Mouse (Mus musculus): ENCODE data around the gene Sec61a2. TPM values are rescaled to one million over a fixed set of nuclear protein-coding genes. Genes with fewer than 3 reads are reported as not detected.

The Sec61a2 gene
- polyA plus RNA-seq, 1 experiment from 2014 or later: 48.0 TPM

DNA sequence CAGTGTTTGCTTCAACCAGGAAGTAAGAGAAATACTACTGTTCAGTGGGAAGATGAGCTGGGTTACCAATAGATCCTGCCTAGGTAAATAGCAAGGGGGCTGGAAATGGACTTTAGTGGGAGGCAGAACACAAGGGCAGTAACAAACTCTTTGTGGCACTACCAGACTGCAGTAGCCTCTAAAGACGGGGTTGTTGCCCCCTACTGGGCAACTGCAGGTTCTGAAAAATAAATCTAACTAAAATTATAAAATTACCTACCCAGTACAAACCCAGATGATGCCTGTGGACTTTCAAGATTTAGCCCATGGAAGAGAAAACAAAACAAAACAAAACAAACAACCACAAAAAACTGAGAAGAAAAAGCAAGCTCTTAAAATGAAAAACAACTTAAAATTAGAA is 71.0 kb downstream of the Sec61a2 start:
- Histone ChIP-seq H3K4me2 (ENCODE audit: low read depth, low read length) (no peak overlapping the region), H3K27me3 (ENCODE audit: control insufficient read depth, insufficient read depth, low read length) (no peaks in the 10 kb centered on the region), H3K9me3 (replicated peaks; ENCODE audit: control insufficient read depth, low read length) (no peaks in the 10 kb centered on the region), H3K9ac (ENCODE audit: low read length) (no peak overlapping the region), H3K4me3 (ENCODE audit: low read length) (no peak overlapping the region), H3K36me3 (ENCODE audit: control insufficient read depth, insufficient read depth) (peaks cover 27% of the 10 kb centered on the region), H3K4me1 (ENCODE audit: control insufficient read depth, insufficient read depth, low read length) (no peaks in the 10 kb centered on the region), H3K27ac (ENCODE audit: low read length) (no peak overlapping the region)
- no peak for ATAC-seq (replicated peaks; ENCODE audit: extremely low read depth, insufficient read depth, low FRiP score)
- 31% methylated on average over 1 of the region's 1 CpGs for WGBS

DNA sequence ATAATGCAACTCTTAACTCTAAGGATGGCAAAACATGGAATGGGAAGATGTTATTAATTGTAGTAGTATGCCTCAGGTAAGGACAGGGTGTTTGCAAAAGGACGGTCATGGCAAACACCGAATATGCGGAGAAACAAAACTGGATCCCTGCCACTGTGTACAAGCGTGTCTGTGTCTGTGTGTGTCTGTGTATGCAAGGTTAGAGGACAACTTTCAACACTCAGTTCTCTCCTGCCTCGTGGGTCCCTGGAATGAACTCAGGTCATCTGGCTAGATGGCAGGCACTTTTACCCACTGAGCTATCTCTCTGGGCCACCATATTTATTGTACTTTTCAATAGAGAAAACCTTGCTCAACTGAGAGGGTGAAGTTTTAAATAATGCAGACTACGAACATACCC is 72.8 kb downstream of the Sec61a2 start:
- Histone ChIP-seq H3K9ac (ENCODE audit: low read length) (no peak overlapping the region), H3K27me3 (ENCODE audit: control insufficient read depth, insufficient read depth, low read length) (no peaks in the 10 kb centered on the region), H3K27ac (ENCODE audit: low read length) (no peak overlapping the region), H3K9me3 (replicated peaks; ENCODE audit: control insufficient read depth, low read length) (no peaks in the 10 kb centered on the region), H3K4me2 (ENCODE audit: low read depth, low read length) (no peak overlapping the region), H3K4me1 (ENCODE audit: control insufficient read depth, insufficient read depth, low read length) (no peaks in the 10 kb centered on the region), H3K36me3 (ENCODE audit: control insufficient read depth, insufficient read depth) (peaks cover 33% of the 10 kb centered on the region), H3K4me3 (ENCODE audit: low read length) (no peak overlapping the region)
- ATAC-seq (replicated peaks; ENCODE audit: extremely low read depth, insufficient read depth, low FRiP score): no peak
- WGBS: 90% methylated on average over 6 of the region's 6 CpGs

DNA sequence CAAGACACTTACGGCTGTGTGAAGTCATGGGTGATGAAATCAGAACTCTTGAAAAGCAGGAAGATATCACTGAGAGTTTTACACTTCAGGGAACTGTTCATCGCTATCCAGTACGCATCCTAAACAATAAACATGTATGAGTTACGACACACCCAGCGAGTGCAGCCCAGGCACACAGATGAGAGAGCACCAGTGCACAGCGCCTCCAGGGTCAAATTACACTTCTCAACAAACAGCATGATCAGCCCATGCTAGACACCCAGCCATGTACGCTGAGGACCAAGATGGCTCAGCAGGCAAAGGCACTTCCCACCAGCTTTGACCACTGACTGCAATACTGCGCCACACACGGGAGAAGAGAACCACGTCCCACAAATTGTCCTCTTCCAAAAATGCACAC is 74.0 kb downstream of the Sec61a2 start:
- Histone ChIP-seq H3K36me3 (ENCODE audit: control insufficient read depth, insufficient read depth) (peaks cover 34% of the 10 kb centered on the region), H3K4me1 (ENCODE audit: control insufficient read depth, insufficient read depth, low read length) (no peaks in the 10 kb centered on the region), H3K9ac (ENCODE audit: low read length) (no peak overlapping the region), H3K27ac (ENCODE audit: low read length) (no peak overlapping the region), H3K4me3 (ENCODE audit: low read length) (no peak overlapping the region), H3K4me2 (ENCODE audit: low read depth, low read length) (no peak overlapping the region), H3K9me3 (replicated peaks; ENCODE audit: control insufficient read depth, low read length) (no peaks in the 10 kb centered on the region), H3K27me3 (ENCODE audit: control insufficient read depth, insufficient read depth, low read length) (no peaks in the 10 kb centered on the region)
- ATAC-seq (replicated peaks; ENCODE audit: extremely low read depth, insufficient read depth, low FRiP score): no peak
- 75% methylated on average over 10 of the region's 10 CpGs for WGBS

Other genes starting within 250 kb of the Sec61a2 start
- gene Camk1d, start 180.9 kb downstream of the Sec61a2 start, polyA plus RNA-seq (2015; fragmentation: Nextera tagmentation; extraction: Ambion mirVana): 3.7 and 5.9 TPM in 2 replicates
- gene Nudt5, start 50.4 kb downstream of the Sec61a2 start, polyA plus RNA-seq (2015; fragmentation: Nextera tagmentation; extraction: Ambion mirVana): 56.3 and 62.5 TPM in 2 replicates
- 166 and 184 TPM in 2 replicates for gene Cdc123, start 50.3 kb downstream of the Sec61a2 start, polyA plus RNA-seq (2015; fragmentation: Nextera tagmentation; extraction: Ambion mirVana)
- 0.56 and 0.68 TPM in 2 replicates for gene Gm13199, start 32.5 kb downstream of the Sec61a2 start, polyA plus RNA-seq (2015; fragmentation: Nextera tagmentation; extraction: Ambion mirVana)
- 2.1 and 2.2 TPM in 2 replicates for gene Dhtkd1, start 47.4 kb upstream of the Sec61a2 start, polyA plus RNA-seq (2015; fragmentation: Nextera tagmentation; extraction: Ambion mirVana)
- 5.8 and 6.1 TPM in 2 replicates for gene Upf2, start 56.0 kb upstream of the Sec61a2 start, polyA plus RNA-seq (2015; fragmentation: Nextera tagmentation; extraction: Ambion mirVana)
- 18.1 and 18.3 TPM in 2 replicates for gene Proser2, start 234.8 kb upstream of the Sec61a2 start, polyA plus RNA-seq (2015; fragmentation: Nextera tagmentation; extraction: Ambion mirVana)